In genomic region chr10:95112231-95112774, GRCm38 (mm10) we compare ENCODE assay signal across 11 mouse cellular contexts.
DNase-seq lines count a peak whose midpoint lies in the region; ATAC-seq and TF ChIP-seq lines count a peak whose summit lies in the region.
"Had no signal": no experiment of that assay in that cellular context is flagged by ENCODE, and none has a peak within 500 bp of the region (broad histone marks: within the 10 kb centered on the region; RNA-seq: fewer than 3 reads in every experiment).

No protein-coding gene starts in this region.

- no peak overlapping the region for H3K27ac ChIP-seq in embryonic facial prominence, embryonic 11.5 days (replicated peaks; ENCODE audit: low read depth, low read length)
- no peak overlapping the region; the same call in 1 of the 2 replicates for H3K27ac ChIP-seq in embryonic facial prominence, embryonic 10.5 days (replicated peaks)
- peak overlapping the region; percentile 36; the same call in 1 of the 2 replicates for H3K27ac ChIP-seq in lung, embryonic 14.5 days (ENCODE audit: low read depth)
- no peak overlapping the region for H3K27ac ChIP-seq in forebrain, embryonic 12.5 days
- H3K27ac ChIP-seq: neural tube, embryonic 13.5 days had no signal

- no peak overlapping the region for H3K9ac ChIP-seq in embryonic facial prominence, embryonic 11.5 days (replicated peaks; ENCODE audit: low read length)
- no peak overlapping the region for H3K9ac ChIP-seq in lung, embryonic 14.5 days
- no peak overlapping the region for H3K9ac ChIP-seq in forebrain, embryonic 12.5 days
- H3K9ac ChIP-seq: neural tube, embryonic 13.5 days had no signal

- H3K9me3 ChIP-seq in embryonic facial prominence, embryonic 11.5 days (replicated peaks; ENCODE audit: control insufficient read depth, low read length), result no peaks in the 10 kb centered on the region
- no peaks in the 10 kb centered on the region for H3K9me3 ChIP-seq in embryonic facial prominence, embryonic 10.5 days
- H3K9me3 ChIP-seq in lung, embryonic 14.5 days (ENCODE audit: low read depth, low read length), result no peaks in the 10 kb centered on the region
- H3K9me3 ChIP-seq in forebrain, embryonic 12.5 days, result no peaks in the 10 kb centered on the region
- H3K9me3 ChIP-seq: neural tube, embryonic 13.5 days had no signal

- DNase-seq in embryonic facial prominence, embryonic 11.5 days (ENCODE audit: low spot score), result no peak
- no peak for DNase-seq in embryonic facial prominence, embryonic 10.5 days (ENCODE audit: low spot score)
- peak; percentile 17 for DNase-seq in thymus, postnatal 0 days (ENCODE audit: low spot score)
- no peak for DNase-seq in thymus, postnatal 14 days
- peak; percentile 13 for DNase-seq in lung, embryonic 14.5 days
- no peak for DNase-seq in left cerebral cortex, postnatal 4 days
- DNase-seq in thymus, postnatal 36 days, result no peak
- DNase-seq: heart, postnatal 4 days had no signal

- WGBS in embryonic facial prominence, embryonic 11.5 days, result 66% methylated on average over 14 of the region's 14 CpGs
- 71% methylated on average over 14 of the region's 14 CpGs for WGBS in embryonic facial prominence, embryonic 10.5 days
- WGBS in lung, embryonic 14.5 days, result 49% methylated on average over 14 of the region's 14 CpGs
- WGBS in forebrain, embryonic 12.5 days, result 72% methylated on average over 14 of the region's 14 CpGs

- no peak overlapping the region for H3K4me2 ChIP-seq in embryonic facial prominence, embryonic 11.5 days (ENCODE audit: low read depth, low read length)
- no peak overlapping the region for H3K4me2 ChIP-seq in lung, embryonic 14.5 days
- no peak overlapping the region for H3K4me2 ChIP-seq in forebrain, embryonic 12.5 days
- H3K4me2 ChIP-seq: neural tube, embryonic 13.5 days had no signal

- H3K27me3 ChIP-seq in embryonic facial prominence, embryonic 11.5 days (ENCODE audit: control insufficient read depth, insufficient read depth, low read length), result no peaks in the 10 kb centered on the region
- no peaks in the 10 kb centered on the region for H3K27me3 ChIP-seq in embryonic facial prominence, embryonic 10.5 days (replicated peaks; ENCODE audit: low read depth, poor library complexity, severe bottlenecking)
- H3K27me3 ChIP-seq in lung, embryonic 14.5 days (ENCODE audit: insufficient read depth, low read length), result no peaks in the 10 kb centered on the region
- peaks cover 5% of the 10 kb centered on the region; the same call in 1 of the 2 replicates for H3K27me3 ChIP-seq in forebrain, embryonic 12.5 days
- H3K27me3 ChIP-seq: neural tube, embryonic 13.5 days had no signal

- H3K36me3 ChIP-seq in embryonic facial prominence, embryonic 11.5 days (replicated peaks; ENCODE audit: control insufficient read depth, insufficient read depth, low read depth, low read length), result no peaks in the 10 kb centered on the region
- no peaks in the 10 kb centered on the region for H3K36me3 ChIP-seq in embryonic facial prominence, embryonic 10.5 days (replicated peaks)
- no peaks in the 10 kb centered on the region for H3K36me3 ChIP-seq in lung, embryonic 14.5 days (ENCODE audit: insufficient read depth)
- H3K36me3 ChIP-seq in forebrain, embryonic 12.5 days (replicated peaks), result no peaks in the 10 kb centered on the region
- H3K36me3 ChIP-seq: neural tube, embryonic 13.5 days had no signal

- no peak overlapping the region for H3K4me3 ChIP-seq in embryonic facial prominence, embryonic 11.5 days (ENCODE audit: low read depth, low read length)
- no peak overlapping the region for H3K4me3 ChIP-seq in embryonic facial prominence, embryonic 10.5 days
- no peak overlapping the region for H3K4me3 ChIP-seq in lung, embryonic 14.5 days (ENCODE audit: low read depth, low read length)
- H3K4me3 ChIP-seq in forebrain, embryonic 12.5 days (replicated peaks), result no peak overlapping the region
- H3K4me3 ChIP-seq: erythroblast, embryonic 14.5 days; neural tube, embryonic 13.5 days had no signal

- peak; percentile 69 for TF ChIP-seq CTCF in lung, embryonic 14.5 days (IDR thresholded peaks at IDR 0.05; ENCODE audit: low read depth)

- peak; percentile 52; the same call in 1 of the 2 replicates for ATAC-seq in embryonic facial prominence, embryonic 11.5 days (replicated peaks; ENCODE audit: insufficient number of reproducible peaks, low FRiP score, low TSS enrichment, low read depth)
- peak; percentile 29; the same call in 1 of the 2 replicates for ATAC-seq in lung, embryonic 14.5 days (ENCODE audit: insufficient read depth)
- no peak for ATAC-seq in forebrain, embryonic 12.5 days (ENCODE audit: low FRiP score)

- intact Hi-C loops in left cerebral cortex, postnatal 4 days (cut with DNase I), result no loop called here

- H3K4me1 ChIP-seq in embryonic facial prominence, embryonic 11.5 days (ENCODE audit: control insufficient read depth, insufficient read depth, low read length), result no peaks in the 10 kb centered on the region
- H3K4me1 ChIP-seq in embryonic facial prominence, embryonic 10.5 days, result peaks cover 15% of the 10 kb centered on the region
- peaks cover 19% of the 10 kb centered on the region for H3K4me1 ChIP-seq in lung, embryonic 14.5 days (ENCODE audit: insufficient read depth)
- peaks cover 8% of the 10 kb centered on the region for H3K4me1 ChIP-seq in forebrain, embryonic 12.5 days

Comparison
In these comparisons a context has a peak if more than half of its experiments do, and no peak if none do; other contexts are left out.
1. DNase-seq: peak in thymus, postnatal 0 days (single experiment) and lung, embryonic 14.5 days (single experiment); none in embryonic facial prominence, embryonic 11.5 days (single experiment), embryonic facial prominence, embryonic 10.5 days (single experiment), thymus, postnatal 14 days (single experiment), left cerebral cortex, postnatal 4 days (single experiment) and thymus, postnatal 36 days (0 of 2).